Mouse (Mus musculus): ENCODE results near the gene Rhob.

Gene Rhob

GRCm38 (mm10) chr12:8506954-8507707 lies 7.3 kb upstream of the Rhob start:
- no peak for DNase-seq (ENCODE audit: low spot score in 2 of 2)

- no peak for DNase-seq (ENCODE audit: low spot score in 2 of 2)
Observed at GRCm38 (mm10) chr12:8504131-8504530, 4.3 kb upstream of the Rhob start.

DNA sequence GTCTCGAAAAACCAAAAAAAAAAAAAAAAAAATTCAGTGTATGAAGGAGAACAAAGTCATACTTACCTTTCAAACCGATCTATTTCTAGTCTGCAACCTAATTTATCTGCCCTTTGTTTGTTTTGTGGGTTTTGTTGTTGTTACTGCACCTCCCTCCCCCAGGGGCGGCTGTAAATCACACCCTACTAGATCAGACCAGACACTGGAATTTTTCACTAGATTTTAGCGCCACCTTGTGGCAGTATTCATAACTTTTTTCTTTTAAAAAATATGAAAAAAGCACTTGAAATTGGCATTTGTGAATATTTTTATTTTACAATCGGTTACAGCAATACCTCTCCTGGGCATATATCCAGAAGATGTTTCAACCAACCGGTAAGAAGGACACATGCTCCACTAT lies 2.7 kb upstream of the Rhob start:
- DNase-seq (ENCODE audit: low spot score in 2 of 2): peak in 1 of 2 experiments; percentile 64

DNA sequence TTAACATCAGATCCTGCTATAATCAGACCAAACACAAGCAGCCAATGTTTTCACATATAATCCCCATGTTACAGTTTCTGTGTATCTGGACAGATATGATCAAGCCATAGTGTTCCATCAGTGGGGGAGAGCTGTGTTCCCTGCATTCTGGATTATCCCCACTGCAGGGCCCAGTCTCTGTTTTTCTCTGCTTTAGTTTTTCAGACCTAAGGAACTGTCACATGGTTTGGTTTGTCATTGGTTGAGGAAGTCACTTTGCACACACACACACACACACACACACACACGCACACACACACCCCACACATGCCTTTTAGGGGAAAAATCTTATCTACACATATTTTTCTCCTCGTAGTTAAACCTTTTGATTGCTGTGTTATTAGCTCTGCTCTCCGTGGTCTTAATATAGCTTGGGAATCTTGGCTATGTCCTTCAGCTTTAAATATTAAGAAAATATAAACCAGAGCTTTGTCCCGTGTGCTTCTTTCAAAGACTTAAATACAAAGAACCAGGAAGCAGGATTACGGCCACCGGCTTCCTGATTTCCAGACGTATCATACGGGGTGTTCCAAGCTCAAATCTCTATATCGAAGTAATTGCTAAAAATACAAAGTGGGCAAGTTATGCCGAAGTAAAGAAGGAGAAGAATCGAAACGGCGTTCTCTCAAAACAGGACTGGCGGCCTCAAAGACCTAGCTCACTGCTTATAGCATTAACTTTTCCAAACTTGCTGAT lies 1.9 kb upstream of the Rhob start:
- no peak for DNase-seq (ENCODE audit: low spot score in 2 of 2)

- DNase-seq (ENCODE audit: low spot score in 2 of 2): no peak
Observed at GRCm38 (mm10) chr12:8500597-8501570, 1.1 kb upstream of the Rhob start.

DNA sequence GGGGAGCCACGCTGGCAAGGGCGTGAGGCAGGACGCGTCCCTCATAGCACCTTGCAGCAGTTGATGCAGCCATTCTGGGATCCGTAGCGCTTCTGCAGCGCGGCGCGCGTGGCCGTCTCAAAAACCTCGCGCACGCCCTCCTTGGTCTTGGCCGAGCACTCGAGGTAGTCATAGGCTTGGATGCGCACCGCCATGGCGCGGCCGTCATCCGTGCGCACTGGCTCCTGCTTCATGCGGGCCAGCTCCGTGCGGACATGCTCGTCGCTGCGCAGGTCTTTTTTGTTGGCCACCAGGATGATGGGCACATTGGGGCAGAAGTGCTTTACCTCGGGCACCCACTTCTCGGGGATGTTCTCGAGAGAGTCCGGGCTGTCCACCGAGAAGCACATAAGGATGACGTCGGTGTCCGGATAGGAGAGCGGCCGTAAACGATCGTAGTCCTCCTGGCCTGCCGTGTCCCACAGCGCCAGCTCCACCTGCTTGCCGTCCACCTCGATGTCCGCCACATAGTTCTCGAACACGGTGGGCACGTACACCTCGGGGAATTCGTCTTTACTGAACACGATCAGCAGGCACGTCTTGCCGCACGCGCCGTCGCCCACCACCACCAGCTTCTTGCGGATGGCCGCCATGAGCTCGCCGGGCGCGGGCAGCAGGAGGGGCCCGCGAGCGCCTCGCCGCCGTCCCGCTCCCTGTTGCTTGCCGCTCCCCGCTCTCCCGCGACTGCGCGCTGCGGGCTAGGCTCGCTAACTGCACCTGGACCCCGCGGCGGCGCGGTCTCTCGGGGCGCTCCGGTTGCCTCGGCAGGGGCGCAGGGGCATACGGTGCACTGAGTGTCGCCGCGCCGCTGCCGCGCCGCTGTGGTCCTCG lies 573 bp downstream of the Rhob start:
- DNase-seq (ENCODE audit: low spot score in 2 of 2): peak in 1 of 2 experiments; percentile 67

- no peak for DNase-seq (ENCODE audit: low spot score in 2 of 2)
Observed at GRCm38 (mm10) chr12:8498591-8499000, 1.2 kb downstream of the Rhob start.

DNA sequence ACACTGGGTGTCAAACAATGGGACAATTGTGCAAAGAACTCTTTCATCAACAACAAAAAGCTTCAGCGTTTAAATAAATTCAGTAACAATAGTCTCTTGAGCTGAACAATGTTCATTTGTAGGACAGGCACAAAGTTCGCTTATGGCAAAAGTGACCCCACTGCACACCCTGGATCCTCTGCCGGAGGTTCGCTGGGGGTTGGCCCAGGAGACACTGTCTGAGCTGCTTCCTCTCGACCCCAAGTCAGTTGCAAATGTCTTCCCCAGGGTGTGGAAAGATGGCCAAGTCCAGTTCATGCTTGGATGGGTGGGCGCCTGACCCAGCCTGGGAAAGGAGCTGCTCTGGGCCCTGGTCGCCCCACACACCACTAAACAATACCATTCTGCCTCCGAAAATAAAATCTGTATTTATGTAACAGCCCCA lies 1.6 kb downstream of the Rhob start:
- no peak for DNase-seq (ENCODE audit: low spot score in 2 of 2)

DNA sequence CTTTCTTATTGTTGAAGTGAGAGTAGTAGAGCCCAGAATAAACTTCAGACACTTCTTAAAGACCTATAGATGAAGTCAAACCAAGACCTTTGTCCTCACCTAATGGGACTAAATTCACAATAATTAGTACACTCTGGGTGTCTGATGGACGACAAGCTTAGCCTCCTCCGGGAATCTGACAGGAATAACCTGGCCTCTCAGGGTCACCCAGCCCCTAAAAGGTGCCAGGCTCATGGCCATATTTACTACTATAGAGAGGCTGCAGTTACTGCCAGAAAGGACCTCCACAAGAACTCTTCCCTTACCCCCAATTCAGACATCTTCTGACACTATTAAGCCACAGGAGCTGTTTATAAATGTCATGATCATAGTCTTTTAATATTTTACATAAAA lies 2.5 kb downstream of the Rhob start:
- no peak for DNase-seq (ENCODE audit: low spot score in 2 of 2)

DNA sequence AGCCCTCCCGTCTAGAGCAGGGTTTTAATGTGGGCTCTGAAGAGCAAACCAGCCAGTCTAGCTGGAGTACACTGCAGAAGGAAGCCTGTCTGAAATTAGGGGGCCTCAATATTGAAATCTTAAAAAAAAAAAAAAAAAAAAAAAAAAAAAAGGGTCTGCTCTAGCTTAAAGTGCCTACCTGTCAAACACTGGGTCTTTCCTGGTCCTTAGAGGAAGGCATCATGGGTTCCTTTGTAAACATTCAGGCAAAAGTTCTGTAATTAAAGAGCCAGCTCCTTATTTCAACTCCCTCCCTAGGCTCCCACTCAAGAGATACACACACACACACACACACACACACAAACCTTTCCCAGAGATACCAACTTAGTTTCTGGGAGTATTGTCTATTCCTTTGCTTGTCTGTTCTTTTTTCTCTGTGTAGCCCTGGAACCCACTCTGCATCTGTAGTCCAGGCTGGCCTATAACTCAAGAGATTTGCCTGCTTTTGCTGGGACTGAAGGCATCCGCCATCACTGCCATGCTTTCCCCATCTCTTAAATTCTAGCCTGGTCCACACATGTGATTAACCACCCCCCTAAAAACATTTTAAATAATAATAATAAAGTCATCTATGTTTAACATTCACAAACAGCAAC lies 3.0 kb downstream of the Rhob start:
- DNase-seq (ENCODE audit: low spot score in 2 of 2): no peak

DNA sequence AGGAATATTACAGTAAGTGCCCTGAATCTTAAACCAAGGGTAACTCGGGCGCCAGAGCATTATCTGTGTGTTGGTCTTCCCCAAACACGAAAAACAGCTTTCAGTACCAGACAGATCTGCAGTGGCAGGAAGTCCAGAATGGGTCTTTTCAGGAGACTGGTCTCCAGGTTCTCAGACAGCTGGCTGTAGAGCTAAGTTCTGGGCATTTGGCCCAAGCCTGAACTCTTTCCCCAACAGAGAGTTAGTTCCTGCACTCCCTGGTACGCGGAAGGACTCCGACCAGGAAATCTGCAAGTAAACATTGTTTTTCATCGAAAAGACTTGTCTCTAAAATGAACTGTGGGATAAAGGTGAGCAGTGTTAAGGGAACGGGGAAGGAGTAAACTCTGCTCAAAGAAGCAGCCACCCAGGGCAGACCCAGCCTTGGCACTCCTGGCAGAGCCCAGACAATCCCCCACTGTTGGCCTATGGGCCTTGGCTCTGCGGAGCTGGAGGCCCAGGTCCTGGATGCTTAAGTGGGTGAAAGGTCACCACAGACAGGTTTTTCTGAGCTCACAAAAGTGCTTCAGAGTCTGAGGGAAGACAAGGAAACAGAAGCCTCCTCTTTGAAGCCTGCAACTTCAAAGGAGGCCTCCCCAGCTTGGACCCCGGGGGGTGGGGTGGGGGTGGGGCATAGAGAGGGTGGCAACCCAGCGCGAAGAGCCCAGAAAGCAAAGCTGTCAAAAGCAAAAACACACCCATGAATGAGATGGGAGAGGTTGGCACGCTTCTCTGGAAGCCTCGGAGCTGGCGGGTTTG lies 3.7 kb downstream of the Rhob start:
- DNase-seq (ENCODE audit: low spot score in 2 of 2): peak in 1 of 2 experiments; percentile 50

GRCm38 (mm10) chr12:8494675-8495074 lies 5.1 kb downstream of the Rhob start:
- DNase-seq (ENCODE audit: low spot score in 2 of 2): no peak

DNA sequence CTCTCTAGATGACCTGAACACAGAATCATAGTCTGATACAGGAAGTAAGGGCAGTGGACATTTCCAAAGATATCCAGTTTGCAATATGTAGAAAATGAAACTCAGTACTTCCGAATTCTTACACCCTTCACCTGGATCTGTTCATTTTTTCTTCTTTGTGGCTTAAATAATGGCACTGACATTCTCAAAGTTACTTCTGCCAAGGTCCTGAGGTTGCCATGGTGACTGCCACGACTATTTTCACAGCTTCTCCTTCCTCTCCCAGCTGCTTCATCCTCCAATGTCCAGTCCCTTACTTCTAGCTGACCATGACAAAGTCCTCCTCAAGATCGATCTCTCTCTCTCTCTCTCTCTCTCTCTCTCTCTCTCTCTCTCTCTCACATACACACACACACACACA lies 6.4 kb downstream of the Rhob start:
- DNase-seq (ENCODE audit: low spot score in 2 of 2): no peak

- DNase-seq (ENCODE audit: low spot score in 2 of 2): no peak
Observed at GRCm38 (mm10) chr12:8489098-8489497, 10.7 kb downstream of the Rhob start.

DNA sequence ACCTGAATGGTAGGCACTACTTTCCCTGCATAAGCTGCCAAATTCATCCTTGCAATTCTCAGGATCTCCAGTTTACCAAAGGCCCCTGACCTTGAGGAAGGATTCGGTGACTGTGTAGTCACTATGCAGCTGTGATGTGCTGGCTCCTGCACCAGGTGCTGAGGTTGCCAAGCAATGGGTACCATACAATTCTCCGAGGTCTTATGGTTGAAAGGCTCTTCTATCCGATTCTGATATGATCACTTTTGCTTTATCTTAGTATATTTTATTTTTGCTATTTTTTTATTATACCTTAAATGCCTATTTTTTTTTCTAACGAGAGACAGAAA lies 11.2 kb downstream of the Rhob start:
- no peak for DNase-seq (ENCODE audit: low spot score in 2 of 2)

DNA sequence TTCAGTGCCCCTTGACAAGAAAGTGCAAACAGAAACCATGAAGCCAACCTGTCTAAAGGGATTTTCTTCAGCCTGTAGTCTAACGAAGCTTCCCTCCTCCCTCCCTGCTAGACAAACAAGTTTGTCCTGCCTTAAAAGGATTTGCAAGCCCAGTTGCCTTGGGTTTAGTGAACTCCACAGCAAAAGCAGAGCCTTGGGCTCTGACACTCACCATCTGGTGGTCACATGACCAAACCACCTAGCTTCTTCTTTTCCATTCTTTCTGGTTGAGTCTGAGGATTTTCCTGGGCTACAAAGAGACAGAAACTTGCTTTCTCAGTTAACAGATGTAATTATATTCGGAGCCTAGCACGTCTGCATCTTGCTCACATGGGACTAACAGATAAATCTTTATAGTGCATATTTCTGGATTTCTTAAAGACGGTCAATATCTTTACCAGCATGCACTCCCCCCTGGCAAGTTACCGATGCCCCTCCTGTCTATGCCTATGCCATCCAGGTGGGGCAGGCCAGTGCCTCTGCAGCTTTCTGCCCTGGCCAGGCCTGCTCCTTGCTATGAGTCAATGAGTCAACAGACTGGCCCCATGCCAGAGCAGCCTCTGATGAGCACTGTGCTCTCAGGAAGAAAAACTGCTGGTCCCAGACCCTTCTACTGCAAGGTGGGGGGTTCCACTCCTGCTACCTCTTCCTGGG lies 11.7 kb downstream of the Rhob start:
- DNase-seq (ENCODE audit: low spot score in 2 of 2): no peak

GRCm38 (mm10) chr12:8487281-8487680 lies 12.5 kb downstream of the Rhob start:
- no peak for DNase-seq (ENCODE audit: low spot score in 2 of 2)

DNA sequence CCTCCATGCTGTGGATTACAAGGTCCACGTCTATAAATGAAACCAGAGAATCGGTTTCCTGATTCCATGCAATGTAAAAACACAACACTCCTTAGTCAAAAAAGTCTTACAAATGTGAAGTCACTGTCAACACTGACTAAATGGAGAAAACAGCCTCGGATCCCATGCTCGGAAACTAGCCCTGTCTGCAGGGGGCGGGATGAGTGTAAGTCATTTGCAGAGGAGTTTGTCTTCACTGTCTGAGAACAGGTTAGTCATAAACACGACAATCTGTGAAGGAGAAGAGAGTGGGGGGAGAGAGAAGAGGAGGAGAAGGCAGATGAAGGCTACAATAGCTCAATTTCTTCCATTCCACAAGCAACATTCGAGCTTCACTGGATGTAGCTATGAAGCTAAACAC lies 14.6 kb downstream of the Rhob start:
- no peak for DNase-seq (ENCODE audit: low spot score in 2 of 2)

- no peak for DNase-seq (ENCODE audit: low spot score in 2 of 2)
Observed at GRCm38 (mm10) chr12:8482169-8482568, 17.6 kb downstream of the Rhob start.

Measured in left cerebral cortex, adult 9 months (tissue).